ENCODE assay signal across 17 mouse cellular contexts in genomic region chr2:23899046-23899445, GRCm38 (mm10).
"Had no signal": no experiment of that assay in that cellular context is flagged by ENCODE, and none has a peak within 500 bp of the region (broad histone marks: within the 10 kb centered on the region; RNA-seq: fewer than 3 reads in every experiment).

No protein-coding gene starts in this region.

- H3K36me3 ChIP-seq: neural tube, embryonic 12.5 days; neural tube, embryonic 13.5 days; neural tube, embryonic 15.5 days; stomach, embryonic 15.5 days had no signal

- H3K4me2 ChIP-seq: neural tube, embryonic 12.5 days; neural tube, embryonic 13.5 days; neural tube, embryonic 15.5 days; stomach, embryonic 15.5 days had no signal

- H3K4me3 ChIP-seq: neural tube, embryonic 12.5 days; neural tube, embryonic 13.5 days; neural tube, embryonic 15.5 days; stomach, embryonic 15.5 days had no signal

- H3K9me3 ChIP-seq: neural tube, embryonic 12.5 days; neural tube, embryonic 13.5 days; neural tube, embryonic 15.5 days; stomach, embryonic 15.5 days had no signal

- DNase-seq: retina, postnatal 1 day; right cerebral cortex, adult 18-20 months; right cerebral cortex, postnatal 14 days; right cerebral cortex, postnatal 25 days; right cerebral cortex, postnatal 4 days; spleen, adult 18-20 months; thymus, adult 18-20 months; thymus, adult 2 months; thymus, postnatal 14 days; thymus, postnatal 25 days; thymus, postnatal 36 days; thymus, postnatal 4 days had no signal

- H3K9ac ChIP-seq: neural tube, embryonic 12.5 days; neural tube, embryonic 13.5 days; neural tube, embryonic 15.5 days; stomach, embryonic 15.5 days had no signal

- H3K27ac ChIP-seq: neural tube, embryonic 12.5 days; neural tube, embryonic 13.5 days; neural tube, embryonic 15.5 days; stomach, embryonic 15.5 days; stomach, postnatal 0 days had no signal

- H3K27me3 ChIP-seq: neural tube, embryonic 12.5 days; neural tube, embryonic 13.5 days; neural tube, embryonic 15.5 days; stomach, embryonic 15.5 days had no signal

- H3K4me1 ChIP-seq: neural tube, embryonic 12.5 days; neural tube, embryonic 13.5 days; neural tube, embryonic 15.5 days; stomach, embryonic 15.5 days had no signal
